Mouse (Mus musculus) spleen, adult 2 months (tissue): ENCODE measurements around the gene Vti1a.

Source experiments
- CTCF ChIP-seq: fragments of 200-500 bp; IDR thresholded peaks from 2 replicates; pipeline ENCODE4 v1.5.1; 2011; ENCODE audit warnings: mild to moderate bottlenecking, inconsistent platforms; ENCODE audit not compliant: insufficient read depth, insufficient read length, insufficient replicate concordance; ENCODE audit errors: extremely low read depth
- POLR2A ChIP-seq: fragments of 200-500 bp; IDR thresholded peaks from 2 replicates; pipeline ENCODE4 v1.6.1; 2011; ENCODE audit warnings: low read depth, low read length, inconsistent platforms

DNA sequence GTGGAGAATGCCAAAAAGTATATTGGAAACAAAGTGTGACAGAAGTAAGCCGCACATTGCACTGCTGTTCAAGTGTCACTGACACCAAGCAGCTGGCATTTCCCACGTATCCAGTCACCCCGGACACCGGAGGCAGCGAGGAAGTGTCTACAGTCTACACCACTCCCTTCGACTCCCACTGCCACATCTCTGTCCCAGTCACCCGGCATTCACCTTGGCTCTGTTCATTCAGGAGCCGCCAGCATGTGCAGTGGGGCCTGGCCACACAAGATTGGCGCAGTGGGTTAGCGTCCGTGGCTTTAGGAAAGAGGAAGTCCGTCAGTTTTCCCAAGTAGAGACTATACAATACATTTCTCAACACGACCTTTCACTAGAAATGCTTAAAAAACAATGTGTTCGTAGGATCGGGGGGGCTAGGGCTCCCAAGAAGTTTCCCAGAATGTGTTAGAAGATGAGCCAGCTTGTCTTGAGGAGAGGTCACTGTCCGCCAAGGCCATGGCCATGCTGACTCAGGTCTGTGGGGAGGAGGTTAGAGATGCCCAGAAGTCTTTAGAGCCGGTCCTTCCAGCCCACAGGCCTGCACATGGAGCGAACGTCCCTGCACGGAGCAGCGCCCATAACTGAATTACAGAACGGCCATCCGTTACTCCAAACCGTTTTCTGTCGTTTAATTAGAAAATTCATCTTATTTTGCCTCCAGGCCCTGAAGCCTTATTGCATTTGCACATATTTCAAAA, 261.4 kb downstream of the Vti1a start:
- no peak for TF ChIP-seq POLR2A
- TF ChIP-seq CTCF, result no peak
